Mouse (Mus musculus): ENCODE data around the gene Nrtn.
A peak's percentile ranks its signal among the peaks of the same experiment; 100 is the strongest.

Gene Nrtn

GRCm38 (mm10) chr17:56757416-56758123, at the start of gene Nrtn:
Gene Nrtn, minus strand, starts transcription at chr17:56757530.
- peak; percentile 70 for DNase-seq (ENCODE audit: low read depth)

- DNase-seq (ENCODE audit: low read depth) = no peak
These were observed 48.5 kb upstream of the Nrtn start for GRCm38 (mm10) chr17:56805784-56806183.

GRCm38 (mm10) chr17:56804952-56805351, 47.6 kb upstream of the Nrtn start:
- DNase-seq (ENCODE audit: low read depth) = no peak

GRCm38 (mm10) chr17:56802065-56802464, 44.7 kb upstream of the Nrtn start:
- no peak for DNase-seq (ENCODE audit: low read depth)

- no peak for DNase-seq (ENCODE audit: low read depth)
These were observed 41.9 kb upstream of the Nrtn start for GRCm38 (mm10) chr17:56799276-56799675.

GRCm38 (mm10) chr17:56793614-56794319, 36.4 kb upstream of the Nrtn start:
- DNase-seq (ENCODE audit: low read depth) = peak; percentile 79

- no peak for DNase-seq (ENCODE audit: low read depth)
These were observed 35.3 kb upstream of the Nrtn start for GRCm38 (mm10) chr17:56792588-56792987.

GRCm38 (mm10) chr17:56789286-56789685, 32.0 kb upstream of the Nrtn start:
- no peak for DNase-seq (ENCODE audit: low read depth)

GRCm38 (mm10) chr17:56788886-56789285, 31.6 kb upstream of the Nrtn start:
- DNase-seq (ENCODE audit: low read depth) = no peak

- no peak for DNase-seq (ENCODE audit: low read depth)
These were observed 23.1 kb upstream of the Nrtn start for GRCm38 (mm10) chr17:56780291-56780978.

GRCm38 (mm10) chr17:56778779-56779362, 21.5 kb upstream of the Nrtn start:
- no peak for DNase-seq (ENCODE audit: low read depth)

GRCm38 (mm10) chr17:56777568-56777967, 20.2 kb upstream of the Nrtn start:
- no peak for DNase-seq (ENCODE audit: low read depth)

- no peak for DNase-seq (ENCODE audit: low read depth)
These were observed 12.6 kb upstream of the Nrtn start, which contains the start of gene Prr22 for GRCm38 (mm10) chr17:56769950-56770349. Gene Prr22, plus strand, starts transcription at chr17:56770250.

GRCm38 (mm10) chr17:56768941-56769340, 11.6 kb upstream of the Nrtn start:
- no peak for DNase-seq (ENCODE audit: low read depth)

GRCm38 (mm10) chr17:56767531-56768135, 10.3 kb upstream of the Nrtn start:
- DNase-seq (ENCODE audit: low read depth) = no peak

- DNase-seq (ENCODE audit: low read depth) = no peak
These were observed 9.5 kb upstream of the Nrtn start for GRCm38 (mm10) chr17:56766631-56767405.

GRCm38 (mm10) chr17:56765431-56765830, 8.1 kb upstream of the Nrtn start:
- no peak for DNase-seq (ENCODE audit: low read depth)

- peak; percentile 84 for DNase-seq (ENCODE audit: low read depth)
These were observed 7.4 kb upstream of the Nrtn start, which contains the start of gene Dus3l for GRCm38 (mm10) chr17:56764474-56765354. Gene Dus3l, plus strand, starts transcription at chr17:56764757.

- DNase-seq (ENCODE audit: low read depth) = no peak
These were observed 6.5 kb upstream of the Nrtn start for GRCm38 (mm10) chr17:56763741-56764250.

Data from c-Kit-positive CD71-positive TER-119-negative erythroid progenitor cells, embryonic 14.5 days (primary cell).